Mouse (Mus musculus): ENCODE results near the gene Esyt3.

Gene Esyt3

GRCm38 (mm10) chr9:99357921-99358692, at the start of gene Esyt3:
Gene Esyt3 (minus strand): TSS chr9:99358557.
- no peak for DNase-seq (ENCODE audit: low read depth)

- no peak for DNase-seq (ENCODE audit: low read depth)
Measured at GRCm38 (mm10) chr9:99401288-99401974, 43.1 kb upstream of the Esyt3 start.

- DNase-seq (ENCODE audit: low read depth) = no peak
Measured at GRCm38 (mm10) chr9:99400781-99401180, 42.4 kb upstream of the Esyt3 start.

- DNase-seq (ENCODE audit: low read depth) = no peak
Measured at GRCm38 (mm10) chr9:99397056-99397815, 38.9 kb upstream of the Esyt3 start.

GRCm38 (mm10) chr9:99394366-99394765, 36.0 kb upstream of the Esyt3 start:
- no peak for DNase-seq (ENCODE audit: low read depth)

GRCm38 (mm10) chr9:99393146-99393545, 34.8 kb upstream of the Esyt3 start:
- no peak for DNase-seq (ENCODE audit: low read depth)

GRCm38 (mm10) chr9:99391557-99391956, 33.2 kb upstream of the Esyt3 start:
- no peak for DNase-seq (ENCODE audit: low read depth)

- DNase-seq (ENCODE audit: low read depth) = no peak
Measured at GRCm38 (mm10) chr9:99390716-99391115, 32.4 kb upstream of the Esyt3 start.

- no peak for DNase-seq (ENCODE audit: low read depth)
Measured at GRCm38 (mm10) chr9:99390201-99390600, 31.8 kb upstream of the Esyt3 start.

- no peak for DNase-seq (ENCODE audit: low read depth)
Measured at GRCm38 (mm10) chr9:99389506-99389905, 31.1 kb upstream of the Esyt3 start.

GRCm38 (mm10) chr9:99388856-99389255, 30.5 kb upstream of the Esyt3 start:
- no peak for DNase-seq (ENCODE audit: low read depth)

GRCm38 (mm10) chr9:99388078-99388477, 29.7 kb upstream of the Esyt3 start:
- DNase-seq (ENCODE audit: low read depth) = no peak

- no peak for DNase-seq (ENCODE audit: low read depth)
Measured at GRCm38 (mm10) chr9:99382556-99382955, 24.2 kb upstream of the Esyt3 start.

GRCm38 (mm10) chr9:99379194-99379593, 20.8 kb upstream of the Esyt3 start:
- no peak for DNase-seq (ENCODE audit: low read depth)

- DNase-seq (ENCODE audit: low read depth) = peak; percentile 67
Measured at GRCm38 (mm10) chr9:99376591-99377418, 18.4 kb upstream of the Esyt3 start.

GRCm38 (mm10) chr9:99368431-99368830, 10.1 kb upstream of the Esyt3 start:
- DNase-seq (ENCODE audit: low read depth) = no peak

- no peak for DNase-seq (ENCODE audit: low read depth)
Measured at GRCm38 (mm10) chr9:99365906-99366305, 7.5 kb upstream of the Esyt3 start.

- DNase-seq (ENCODE audit: low read depth) = no peak
Measured at GRCm38 (mm10) chr9:99363076-99363475, 4.7 kb upstream of the Esyt3 start.

GRCm38 (mm10) chr9:99361946-99362345, 3.6 kb upstream of the Esyt3 start:
- DNase-seq (ENCODE audit: low read depth) = no peak

GRCm38 (mm10) chr9:99359012-99359411, 655 bp upstream of the Esyt3 start:
- DNase-seq (ENCODE audit: low read depth) = no peak

GRCm38 (mm10) chr9:99357561-99357920, 816 bp downstream of the Esyt3 start:
- DNase-seq (ENCODE audit: low read depth) = no peak

GRCm38 (mm10) chr9:99355971-99356370, 2.4 kb downstream of the Esyt3 start:
- DNase-seq (ENCODE audit: low read depth) = no peak
